Mouse (Mus musculus) heart, embryonic 12.5 days (tissue): ENCODE measurements around the gene 5830473C10Rik. TPM values are rescaled to one million over a fixed set of nuclear protein-coding genes. Genes with fewer than 3 reads are reported as not detected.

Experiments used
- ATAC-seq: fragments of 200-750 bp; cut with Nextera tagmentation; 2 replicates; pipeline ENCODE4 v1.8.0; 2017; ENCODE audit warnings: moderate TSS enrichment, moderate library complexity; ENCODE audit not compliant: insufficient number of reproducible peaks, low FRiP score
- H3K27ac ChIP-seq: fragments of 300-500 bp; sonication (generic); 2 replicates; pipeline ENCODE4 v1.5.1; 2016; ENCODE audit warnings: mild to moderate bottlenecking, moderate library complexity; ENCODE audit not compliant: poor library complexity, severe bottlenecking
- H3K27me3 ChIP-seq: fragments of 300-500 bp; sonication (generic); replicated peaks from 2 replicates; pipeline ENCODE4 v1.6.1; 2016; ENCODE audit warnings: mild to moderate bottlenecking, moderate library complexity
- H3K36me3 ChIP-seq: fragments of 300-500 bp; sonication (generic); 2 replicates; pipeline ENCODE4 v1.6.1; 2016; ENCODE audit warnings: mild to moderate bottlenecking, moderate library complexity
- H3K4me1 ChIP-seq: fragments of 300-500 bp; sonication (generic); replicated peaks from 2 replicates; pipeline ENCODE4 v1.6.1; 2016; ENCODE audit warnings: mild to moderate bottlenecking
- H3K4me2 ChIP-seq: fragments of 300-500 bp; sonication (generic); 2 replicates; pipeline ENCODE4 v1.6.1; 2016; ENCODE audit warnings: mild to moderate bottlenecking, moderate library complexity
- H3K4me3 ChIP-seq: fragments of 300-500 bp; sonication (generic); 2 replicates; pipeline ENCODE4 v1.5.1; 2016; ENCODE audit warnings: mild to moderate bottlenecking
- H3K9ac ChIP-seq: fragments of 300-500 bp; sonication (generic); 2 replicates; pipeline ENCODE4 v1.6.1; 2016; ENCODE audit warnings: mild to moderate bottlenecking, moderate library complexity
- H3K9me3 ChIP-seq: fragments of 300-500 bp; sonication (generic); replicated peaks from 2 replicates; pipeline ENCODE4 v1.6.1; 2016; ENCODE audit warnings: mild to moderate bottlenecking, moderate library complexity
- WGBS: fragments of 180-500 bp; shearing (Covaris S2); methylation state at CpG from one replicate; pipeline ENCODE4 v1.1.7; 2016; 5-methylcytosine and 5-hydroxymethylcytosine counted together
- polyA plus RNA-seq: library from polyadenylated mRNA; unstranded; fragments of >200 nt; fragmentation: Nextera tagmentation; extraction: Ambion mirVana; gene quantifications from 2 replicates; pipeline ENCODE4 v1.2.1, GENCODE M21; 2016

Gene 5830473C10Rik
- polyA plus RNA-seq = not detected in 2 replicates

DNA sequence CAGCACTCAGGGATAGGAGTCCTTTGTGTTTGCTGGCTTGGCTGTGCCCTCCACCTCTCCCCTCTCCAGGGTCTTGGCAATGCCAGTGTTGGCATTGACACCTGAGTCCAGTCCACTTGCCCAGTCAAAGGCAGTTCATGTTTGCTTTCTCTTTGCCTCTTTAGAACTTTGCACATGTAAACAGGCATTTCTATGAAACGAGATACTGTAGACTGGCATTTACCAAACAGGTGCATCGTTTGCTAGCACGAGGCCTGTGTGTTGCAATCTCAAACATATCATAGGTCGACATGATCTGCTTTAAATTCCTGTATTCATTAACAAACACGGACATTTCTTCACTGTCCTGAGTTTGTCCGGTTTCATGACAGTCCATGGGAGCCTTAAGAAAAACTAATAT lies at the start of gene 5830473C10Rik:
Gene 5830473C10Rik (plus strand): TSS at position 365 of the 400 bp plus-strand sequence.
- Histone ChIP-seq H3K9ac (no peak within 1 kb of the TSS), H3K27me3 (no peaks in the 10 kb centered on the region), H3K27ac (no peak within 1 kb of the TSS), H3K9me3 (no peaks in the 10 kb centered on the region), H3K4me2 (no peak within 1 kb of the TSS), H3K36me3 (no peaks in the 10 kb centered on the region), H3K4me1 (peaks cover 5% of the 10 kb centered on the region), H3K4me3 (no peak within 1 kb of the TSS)
- 80% methylated on average over 6 of the region's 6 CpGs for WGBS
- no peak for ATAC-seq

DNA sequence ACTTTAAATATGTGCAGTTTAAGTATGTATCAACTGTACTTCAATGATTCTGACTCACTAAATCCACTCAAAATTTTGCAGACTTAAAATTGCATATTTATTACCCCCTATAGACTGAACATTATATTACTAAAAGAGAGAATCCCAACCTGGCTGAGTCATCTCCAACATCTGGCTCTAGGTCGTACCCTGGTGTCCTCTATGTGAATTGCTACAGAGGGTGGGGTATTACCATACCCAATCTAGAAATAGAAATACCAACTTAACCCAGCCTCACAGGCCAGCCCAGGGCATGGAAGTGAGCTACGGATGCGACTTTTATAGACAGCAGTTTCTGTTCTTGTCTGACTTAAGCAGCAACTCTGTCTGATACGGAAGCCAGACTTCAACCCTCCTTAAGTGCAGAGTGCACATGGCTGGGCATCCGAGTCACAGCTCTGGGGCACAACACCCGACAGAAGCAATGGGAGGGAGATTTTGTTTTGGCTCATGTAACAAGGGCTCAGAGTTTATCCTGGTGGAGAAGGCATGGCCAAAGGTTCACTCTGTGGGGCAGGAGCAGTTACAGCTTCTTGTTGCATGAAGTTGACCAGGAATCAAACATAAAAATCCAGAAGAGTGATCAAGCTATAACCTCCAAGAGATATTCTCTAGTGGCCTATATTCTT lies 48.5 kb upstream of the 5830473C10Rik start:
- ATAC-seq = no peak
- WGBS = 67% methylated on average over 6 of the region's 6 CpGs

DNA sequence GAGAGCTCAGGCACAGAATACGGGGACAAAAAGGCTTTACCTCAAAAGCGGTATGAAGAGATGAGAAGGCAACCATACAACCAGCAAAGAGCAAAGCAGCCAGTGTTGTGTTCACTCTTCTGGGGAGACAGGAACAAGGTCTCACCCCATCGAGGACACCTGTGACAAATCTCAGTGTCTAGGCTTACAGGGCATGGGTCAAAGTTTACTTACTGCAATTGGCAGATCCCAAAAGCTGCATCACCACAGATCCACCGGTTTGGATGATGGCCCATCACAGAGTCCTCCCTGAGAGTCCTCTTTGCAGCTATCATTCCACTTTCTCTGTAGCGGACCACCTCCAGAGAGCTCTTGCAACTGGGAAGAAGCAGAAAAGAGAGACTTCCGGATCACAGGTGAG lies 45.3 kb upstream of the 5830473C10Rik start:
- WGBS = 87% methylated on average over 6 of the region's 6 CpGs
- Histone ChIP-seq H3K4me2 (no peak overlapping the region), H3K36me3 (no peaks in the 10 kb centered on the region), H3K9ac (no peak overlapping the region), H3K27me3 (no peaks in the 10 kb centered on the region), H3K4me3 (no peak overlapping the region), H3K27ac (no peak overlapping the region), H3K4me1 (no peaks in the 10 kb centered on the region), H3K9me3 (no peaks in the 10 kb centered on the region)
- no peak for ATAC-seq

More for the DNA sequence above, 48.5 kb upstream of the 5830473C10Rik start:
- Histone ChIP-seq H3K4me3 (no peak overlapping the region), H3K36me3 (no peaks in the 10 kb centered on the region), H3K4me2 (no peak overlapping the region), H3K9ac (no peak overlapping the region), H3K27ac (no peak overlapping the region), H3K9me3 (no peaks in the 10 kb centered on the region), H3K27me3 (no peaks in the 10 kb centered on the region), H3K4me1 (no peaks in the 10 kb centered on the region)

DNA sequence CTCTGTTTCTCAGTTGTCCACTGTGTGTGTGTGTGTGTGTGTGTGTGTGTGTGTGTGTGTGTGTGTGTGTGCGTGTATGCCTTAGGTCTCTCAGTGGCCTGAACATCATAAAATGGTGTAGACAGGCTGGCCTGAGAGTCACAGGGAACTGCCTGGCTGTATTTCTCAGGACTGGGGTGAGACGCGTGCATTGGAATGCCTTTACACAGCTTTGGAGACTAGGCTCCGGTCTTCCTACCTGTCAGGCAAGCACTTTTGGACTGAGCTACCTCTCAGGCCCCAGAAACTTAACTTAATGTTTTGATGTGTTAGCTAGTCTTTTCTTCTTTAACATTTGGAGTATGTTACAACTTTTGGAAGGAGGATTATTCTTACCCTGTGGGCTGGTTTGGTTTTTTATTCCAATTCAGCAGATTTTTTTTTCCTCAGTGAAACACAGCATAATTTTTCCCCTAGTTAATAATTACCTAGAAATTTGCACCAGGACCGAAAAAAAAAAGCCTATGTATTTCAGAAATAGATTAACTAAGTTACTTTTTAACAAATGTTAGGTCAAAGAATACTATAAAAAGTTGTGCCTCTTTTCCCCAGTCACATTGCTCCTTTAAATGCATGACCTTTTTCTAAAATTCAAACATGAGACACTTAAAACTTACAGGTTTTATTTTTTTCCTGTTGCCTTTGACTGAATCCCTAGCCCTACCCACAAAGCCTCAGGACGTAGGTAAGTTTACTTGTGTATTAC lies 42.4 kb upstream of the 5830473C10Rik start, which contains the start of gene Afm:
Gene Afm (plus strand): TSS at position 577 of the 745 bp plus-strand sequence.
- Histone ChIP-seq H3K27ac (no peak within 1 kb of the TSS), H3K4me1 (no peaks in the 10 kb centered on the region), H3K36me3 (no peaks in the 10 kb centered on the region), H3K9me3 (no peaks in the 10 kb centered on the region), H3K4me3 (no peak within 1 kb of the TSS), H3K27me3 (no peaks in the 10 kb centered on the region), H3K4me2 (no peak within 1 kb of the TSS), H3K9ac (no peak within 1 kb of the TSS)
- no peak for ATAC-seq
- 77% methylated on average over 6 of the region's 6 CpGs for WGBS

DNA sequence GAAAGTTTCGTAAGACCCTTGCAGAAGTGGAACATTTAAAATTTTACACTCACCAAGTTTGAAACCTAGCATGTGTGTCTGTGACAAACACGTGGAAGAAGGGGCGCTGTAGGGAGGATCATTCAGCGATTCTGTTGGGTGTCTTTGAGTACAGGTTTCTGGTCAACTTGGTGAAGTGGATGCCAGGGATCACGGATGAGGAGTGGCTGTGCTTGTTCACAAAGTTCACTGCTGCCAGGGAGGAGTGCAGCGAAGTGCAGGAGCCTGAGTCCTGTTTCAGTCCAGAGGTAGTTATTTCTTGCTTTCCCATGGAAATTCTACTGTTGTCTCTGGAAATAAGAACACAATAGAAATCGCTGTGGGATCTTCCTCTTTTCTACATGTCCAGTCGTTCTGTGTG lies 9.7 kb upstream of the 5830473C10Rik start:
- 77% methylated on average over 8 of the region's 8 CpGs for WGBS

DNA sequence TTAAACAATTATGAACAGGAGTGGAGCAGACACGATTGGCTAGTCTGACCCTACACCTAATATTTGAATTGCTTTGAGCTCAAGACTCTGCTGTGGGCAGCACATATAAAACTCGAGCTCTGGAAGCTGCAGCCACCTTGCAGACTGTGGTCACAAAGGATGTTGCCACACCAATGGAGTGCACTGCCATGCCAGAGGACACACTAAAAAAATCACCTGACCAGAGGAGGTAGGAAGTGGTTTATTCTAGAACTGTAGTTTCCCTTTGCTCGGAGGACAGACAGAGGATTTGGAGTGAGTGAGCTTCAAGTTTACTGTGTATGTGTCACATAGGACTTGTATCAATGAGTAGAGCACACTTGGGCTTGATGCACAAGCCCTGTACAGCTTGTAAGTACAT lies 4.9 kb upstream of the 5830473C10Rik start:
- Histone ChIP-seq H3K36me3 (no peaks in the 10 kb centered on the region), H3K9me3 (no peaks in the 10 kb centered on the region), H3K4me3 (no peak overlapping the region), H3K4me2 (no peak overlapping the region), H3K27me3 (no peaks in the 10 kb centered on the region), H3K4me1 (no peaks in the 10 kb centered on the region), H3K27ac (no peak overlapping the region), H3K9ac (no peak overlapping the region)
- ATAC-seq = no peak
- 72% methylated on average over 3 of the region's 3 CpGs for WGBS

More for the DNA sequence above, 9.7 kb upstream of the 5830473C10Rik start:
- no peaks in the 10 kb centered on the region for H3K27me3 ChIP-seq
- no peaks in the 10 kb centered on the region for H3K36me3 ChIP-seq
- no peak overlapping the region for H3K4me3 ChIP-seq
- H3K9ac ChIP-seq = no peak overlapping the region
- no peaks in the 10 kb centered on the region for H3K4me1 ChIP-seq
- H3K4me2 ChIP-seq = no peak overlapping the region
- ATAC-seq = no peak
- H3K27ac ChIP-seq = no peak overlapping the region
- no peaks in the 10 kb centered on the region for H3K9me3 ChIP-seq

DNA sequence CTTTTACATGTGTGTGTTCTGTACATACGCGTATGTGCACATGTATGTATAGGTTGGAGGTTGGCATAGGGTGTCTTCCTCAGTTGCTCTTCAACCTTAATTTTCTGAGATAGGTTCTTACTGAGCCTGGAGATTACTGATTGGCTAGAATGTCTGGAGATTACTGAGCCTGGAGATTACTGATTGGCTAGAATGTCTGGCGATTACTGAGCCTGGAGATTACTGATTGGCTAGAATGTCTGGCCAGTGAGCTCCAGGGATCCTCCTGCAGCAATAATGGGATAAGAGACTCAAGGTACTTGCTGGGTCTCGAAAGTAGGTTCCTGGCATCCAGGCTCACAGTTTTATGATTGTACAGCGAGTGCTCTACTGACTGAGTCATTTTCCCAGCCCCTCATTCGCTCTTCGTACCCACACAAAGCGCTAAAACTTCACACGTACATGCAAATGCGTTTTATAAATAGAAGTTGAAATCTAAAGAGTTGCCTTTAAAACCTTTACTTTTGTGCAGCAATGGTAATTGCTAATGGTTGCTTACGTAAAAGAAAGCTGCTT lies 891 bp downstream of the 5830473C10Rik start:
- WGBS = 88% methylated on average over 11 of the region's 11 CpGs
- Histone ChIP-seq H3K9me3 (no peaks in the 10 kb centered on the region), H3K27ac (no peak overlapping the region), H3K9ac (no peak overlapping the region), H3K4me3 (no peak overlapping the region), H3K4me2 (no peak overlapping the region), H3K27me3 (no peaks in the 10 kb centered on the region), H3K4me1 (peaks cover 5% of the 10 kb centered on the region), H3K36me3 (no peaks in the 10 kb centered on the region)
- no peak for ATAC-seq

DNA sequence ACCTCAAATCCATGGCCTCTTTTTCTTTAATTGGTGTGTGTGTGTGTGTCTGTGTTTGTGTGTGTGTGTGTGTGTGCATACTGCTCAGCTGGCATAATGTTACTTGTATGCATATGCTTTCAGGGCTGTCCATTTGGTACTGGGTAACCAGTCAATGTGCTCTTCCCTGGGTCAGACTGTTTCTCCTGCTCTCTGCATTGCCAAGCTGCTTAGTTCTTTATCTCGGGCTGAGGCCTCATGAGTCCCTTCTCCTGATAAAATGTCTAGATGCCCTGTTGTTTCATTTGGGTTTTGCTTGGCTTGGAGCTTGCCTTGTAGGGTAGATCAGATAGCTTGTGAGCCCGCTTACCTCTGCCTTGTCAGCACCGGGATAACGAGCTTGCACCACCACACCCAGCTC lies 2.0 kb downstream of the 5830473C10Rik start:
- no peak for ATAC-seq
- 31% methylated on average over 4 of the region's 4 CpGs for WGBS
- no peak overlapping the region for H3K9ac ChIP-seq

DNA sequence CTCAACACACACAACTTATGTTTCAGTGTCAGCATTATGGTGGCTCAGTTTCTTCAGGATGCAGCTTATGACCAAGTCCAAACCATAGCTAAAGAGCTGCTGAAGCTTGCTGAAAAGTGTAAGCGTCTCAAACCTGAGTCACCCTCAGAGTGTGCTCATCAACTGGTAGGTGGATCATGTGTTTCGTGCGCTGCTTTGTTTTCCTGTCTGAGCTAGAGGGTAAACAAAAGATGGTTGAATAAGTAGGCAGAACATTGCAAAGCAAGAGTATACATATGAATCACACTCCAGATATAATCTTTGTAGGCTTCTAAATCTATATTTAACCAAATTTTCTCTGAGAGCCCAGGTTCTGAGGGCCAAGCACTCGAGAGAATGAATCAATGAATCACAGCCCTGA lies 3.3 kb downstream of the 5830473C10Rik start:
- Histone ChIP-seq H3K4me2 (no peak overlapping the region), H3K4me1 (peaks cover 20% of the 10 kb centered on the region), H3K27me3 (no peaks in the 10 kb centered on the region), H3K4me3 (no peak overlapping the region), H3K36me3 (no peaks in the 10 kb centered on the region), H3K27ac (no peak overlapping the region), H3K9ac (no peak overlapping the region), H3K9me3 (no peaks in the 10 kb centered on the region)
- no peak for ATAC-seq
- WGBS = 86% methylated on average over 4 of the region's 4 CpGs

More for the DNA sequence above, 2.0 kb downstream of the 5830473C10Rik start:
- Histone ChIP-seq H3K27me3 (no peaks in the 10 kb centered on the region), H3K4me3 (no peak overlapping the region), H3K27ac (no peak overlapping the region), H3K4me2 (no peak overlapping the region), H3K9me3 (no peaks in the 10 kb centered on the region), H3K4me1 (peaks cover 8% of the 10 kb centered on the region), H3K36me3 (no peaks in the 10 kb centered on the region)

DNA sequence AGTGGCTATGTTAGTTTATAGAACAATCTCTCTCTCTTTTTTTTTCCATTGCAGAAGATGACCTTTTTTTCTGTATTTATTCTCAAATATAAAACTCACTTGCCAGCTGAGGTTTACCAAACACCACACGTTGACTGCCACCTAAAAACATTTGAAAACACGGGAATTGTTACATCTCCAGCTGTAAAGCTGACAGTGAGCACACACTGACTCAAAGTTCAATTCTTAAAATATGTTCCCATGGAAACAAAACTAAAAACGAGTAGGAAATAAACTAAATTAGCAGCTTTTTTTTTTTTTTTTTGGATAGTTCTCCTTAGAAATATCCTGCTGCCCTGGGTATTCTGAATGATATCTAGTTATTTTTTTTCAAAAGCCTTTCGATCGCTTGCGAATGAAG lies 4.3 kb downstream of the 5830473C10Rik start:
- Histone ChIP-seq H3K36me3 (no peaks in the 10 kb centered on the region), H3K4me2 (no peak overlapping the region), H3K4me3 (no peak overlapping the region), H3K27me3 (no peaks in the 10 kb centered on the region), H3K9ac (no peak overlapping the region), H3K9me3 (no peaks in the 10 kb centered on the region), H3K27ac (no peak overlapping the region), H3K4me1 (peaks cover 21% of the 10 kb centered on the region)
- no peak for ATAC-seq
- WGBS = 80% methylated on average over 6 of the region's 6 CpGs

DNA sequence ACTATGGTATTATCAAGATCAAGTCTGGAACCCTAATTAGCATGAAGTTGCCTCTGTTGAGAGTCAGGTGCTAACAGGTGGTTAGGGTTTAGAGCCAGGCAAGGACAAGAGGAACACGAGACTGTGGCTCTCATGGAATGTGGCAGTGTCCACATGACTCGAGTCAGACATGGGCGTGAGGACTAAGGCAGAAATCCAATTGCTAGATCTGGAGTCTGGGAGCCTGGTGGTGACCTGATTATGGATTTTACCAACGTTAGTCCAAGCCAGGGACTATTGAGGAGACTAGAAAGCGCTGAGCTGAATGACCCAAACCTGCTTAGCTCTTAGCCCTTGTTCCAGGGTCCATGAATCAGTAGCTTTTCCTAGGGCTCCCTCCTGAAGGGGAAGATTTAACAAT lies 6.9 kb downstream of the 5830473C10Rik start:
- H3K27ac ChIP-seq = no peak overlapping the region
- H3K4me2 ChIP-seq = no peak overlapping the region
- no peaks in the 10 kb centered on the region for H3K36me3 ChIP-seq
- no peak overlapping the region for H3K4me3 ChIP-seq
- no peak for ATAC-seq
- no peaks in the 10 kb centered on the region for H3K27me3 ChIP-seq
- H3K9ac ChIP-seq = no peak overlapping the region
- peaks cover 19% of the 10 kb centered on the region for H3K4me1 ChIP-seq
- WGBS = 59% methylated on average over 5 of the region's 5 CpGs
- no peaks in the 10 kb centered on the region for H3K9me3 ChIP-seq
